In genomic region chr10:75559676-75560548, GRCm38 (mm10) we compare ENCODE assay signal across 8 mouse cellular contexts. TPM values are rescaled to one million over a fixed set of nuclear protein-coding genes. Genes with fewer than 3 reads are reported as not detected.
DNase-seq lines count a peak whose midpoint lies in the region; ATAC-seq lines count a peak whose summit lies in the region.

Lrrc75b (minus strand) TSS chr10:75560330.

- no peaks in the 10 kb centered on the region for H3K36me3 ChIP-seq in forebrain, embryonic 16.5 days (ENCODE audit: control insufficient read depth, insufficient read depth)
- H3K36me3 ChIP-seq in hindbrain, embryonic 11.5 days (ENCODE audit: control insufficient read depth, insufficient read depth, low read length) = no peaks in the 10 kb centered on the region

- H3K4me2 ChIP-seq in forebrain, embryonic 16.5 days (ENCODE audit: low read length) = peak within 1 kb of the TSS; percentile 89
- H3K4me2 ChIP-seq in hindbrain, embryonic 11.5 days (replicated peaks; ENCODE audit: low read depth, low read length) = peak within 1 kb of the TSS; percentile 99

- H3K9me3 ChIP-seq in forebrain, embryonic 16.5 days (ENCODE audit: control insufficient read depth, low read length) = no peaks in the 10 kb centered on the region
- H3K9me3 ChIP-seq in hindbrain, embryonic 11.5 days (ENCODE audit: control insufficient read depth, low read length) = no peaks in the 10 kb centered on the region

- H3K27ac ChIP-seq in forebrain, embryonic 16.5 days (ENCODE audit: low read length) = peak within 1 kb of the TSS; percentile 79
- H3K27ac ChIP-seq in hindbrain, embryonic 11.5 days (ENCODE audit: low read depth, low read length) = peak within 1 kb of the TSS; percentile 79

- H3K4me3 ChIP-seq in forebrain, embryonic 16.5 days (replicated peaks; ENCODE audit: low read length) = peak within 1 kb of the TSS; percentile 52
- peak within 1 kb of the TSS; percentile 68 for H3K4me3 ChIP-seq in hindbrain, embryonic 11.5 days (ENCODE audit: low read depth, low read length)

- H3K9ac ChIP-seq in forebrain, embryonic 16.5 days (replicated peaks; ENCODE audit: low read depth, low read length) = peak within 1 kb of the TSS; percentile 83
- H3K9ac ChIP-seq in hindbrain, embryonic 11.5 days (ENCODE audit: low read depth, low read length) = peak within 1 kb of the TSS; percentile 84

- no peaks in the 10 kb centered on the region for H3K27me3 ChIP-seq in forebrain, embryonic 16.5 days (replicated peaks; ENCODE audit: control insufficient read depth, insufficient read depth, low read length)
- H3K27me3 ChIP-seq in hindbrain, embryonic 11.5 days (ENCODE audit: control insufficient read depth, insufficient read depth, low read length) = peaks cover 10% of the 10 kb centered on the region; the same call in 1 of the 2 replicates

- ATAC-seq in frontal cortex, adult (ENCODE audit: low TSS enrichment) = peak; percentile 42
- ATAC-seq in forebrain, embryonic 16.5 days = peak; percentile 43
- peak; percentile 62 for ATAC-seq in hindbrain, embryonic 11.5 days (ENCODE audit: low FRiP score)

- no peak for DNase-seq in frontal cortex, postnatal 14 days (ENCODE audit: low spot score in 2 of 2)
- peak; percentile 77 for DNase-seq in cerebellum, adult 11 months
- peak; percentile 67 for DNase-seq in hindbrain, embryonic 11.5 days (ENCODE audit: low spot score)
- DNase-seq in layer of hippocampus, postnatal 14 days (ENCODE audit: low spot score in 2 of 2) = peak; percentile 20 to 48
- DNase-seq in lung, postnatal 36 days = peak; percentile 46
- peak; percentile 57 for DNase-seq in right cerebral cortex, postnatal 25 days

- WGBS in forebrain, embryonic 16.5 days = under 1% methylated on average over 74 of the region's 75 CpGs
- under 1% methylated on average over 67 of the region's 75 CpGs for WGBS in hindbrain, embryonic 11.5 days

- peaks cover 42% of the 10 kb centered on the region for H3K4me1 ChIP-seq in forebrain, embryonic 16.5 days (replicated peaks; ENCODE audit: control insufficient read depth, insufficient read depth, low read length)
- 0 out of 2 replicates have a peak, but pooled peaks cover 2% of the 10 kb centered on the region for H3K4me1 ChIP-seq in hindbrain, embryonic 11.5 days (replicated peaks; ENCODE audit: control insufficient read depth, insufficient read depth, low read length)

RNA-seq across cellular contexts. Expression of gene Lrrc75b, which starts in this region (rescaled TPM):
- polyA plus RNA-seq in forebrain, embryonic 16.5 days (2015; fragmentation: Nextera tagmentation; extraction: Ambion mirVana) = 18.0 and 23.4 TPM in 2 replicates
- polyA plus RNA-seq in hindbrain, embryonic 11.5 days (2014; fragmentation: Nextera tagmentation; extraction: Ambion mirVana) = 4.8 and 6.2 TPM in 2 replicates
- 10 to 100 TPM; 12.9 to 15.2 TPM for total RNA-seq in layer of hippocampus, postnatal 14 days (2021)

Comparison
In these comparisons a context has a peak if more than half of its experiments do, and no peak if none do; other contexts are left out.
1. DNase-seq: peak in cerebellum, adult 11 months (single experiment), hindbrain, embryonic 11.5 days (single experiment), layer of hippocampus, postnatal 14 days (2 of 2), lung, postnatal 36 days (single experiment) and right cerebral cortex, postnatal 25 days (single experiment); none in frontal cortex, postnatal 14 days (0 of 2).
2. Peak in every context shown above with its lines, with median percentiles within 50 percentile points of each other: ATAC-seq.